Mouse (Mus musculus) adrenal gland, postnatal 4 days (tissue): ENCODE measurements around the gene Znrf3. TPM values are rescaled to one million over a fixed set of nuclear protein-coding genes. Genes with fewer than 3 reads are reported as not detected.

Experiments used
- DNase-seq, 2 experiments: peaks; one replicate each; pipeline ENCODE4 v3.0.0; 2021 to 2022; ENCODE audit warnings: low spot score in 2 of 2, mixed read lengths in 2 of 2
- total RNA-seq, 2 experiments: library from RNA; stranded (reverse); gene quantifications; 2 replicates each; pipeline ENCODE4 v1.2.3; 2021

Gene Znrf3
- total RNA-seq, 2 experiments from 2014 or later: 44.3 to 44.6 TPM

GRCm38 (mm10) chr11:5324296-5324695, 120.4 kb downstream of the Znrf3 start:
- DNase-seq: no peak

GRCm38 (mm10) chr11:5321687-5322086, 123.0 kb downstream of the Znrf3 start:
- no peak for DNase-seq

- DNase-seq: no peak
Observed at GRCm38 (mm10) chr11:5318976-5319375, 125.7 kb downstream of the Znrf3 start.

GRCm38 (mm10) chr11:5318035-5318775, 126.4 kb downstream of the Znrf3 start:
- DNase-seq: no peak

- no peak for DNase-seq
Observed at GRCm38 (mm10) chr11:5314796-5315195, 129.9 kb downstream of the Znrf3 start.

- no peak for DNase-seq
Observed at GRCm38 (mm10) chr11:5314330-5314741, 130.3 kb downstream of the Znrf3 start.

GRCm38 (mm10) chr11:5307024-5307905, 137.4 kb downstream of the Znrf3 start:
- no peak for DNase-seq

- no peak for DNase-seq
Observed at GRCm38 (mm10) chr11:5306017-5306416, 138.6 kb downstream of the Znrf3 start.

GRCm38 (mm10) chr11:5304526-5304925, 140.1 kb downstream of the Znrf3 start:
- DNase-seq: no peak

- DNase-seq: no peak
Observed at GRCm38 (mm10) chr11:5298007-5298372, 146.7 kb downstream of the Znrf3 start.

GRCm38 (mm10) chr11:5297148-5298006, 147.3 kb downstream of the Znrf3 start:
- DNase-seq: peak; percentile 27 to 56

GRCm38 (mm10) chr11:5296576-5297115, 148.0 kb downstream of the Znrf3 start:
- no peak for DNase-seq

GRCm38 (mm10) chr11:5294805-5295204, 149.8 kb downstream of the Znrf3 start:
- no peak for DNase-seq

- DNase-seq: peak in 1 of 2 experiments; percentile 44
Observed at GRCm38 (mm10) chr11:5290691-5291090, 154.0 kb downstream of the Znrf3 start.

GRCm38 (mm10) chr11:5289826-5290580, 154.6 kb downstream of the Znrf3 start:
- DNase-seq: no peak

- DNase-seq: no peak
Observed at GRCm38 (mm10) chr11:5283987-5284386, 160.7 kb downstream of the Znrf3 start.

GRCm38 (mm10) chr11:5280932-5281331, 163.7 kb downstream of the Znrf3 start:
- DNase-seq: no peak

- DNase-seq: no peak
Observed at GRCm38 (mm10) chr11:5278463-5278862, 166.2 kb downstream of the Znrf3 start.

- DNase-seq: no peak
Observed at GRCm38 (mm10) chr11:5277307-5277971, 167.2 kb downstream of the Znrf3 start.

GRCm38 (mm10) chr11:5275216-5275615, 169.4 kb downstream of the Znrf3 start:
- DNase-seq: no peak
